Mouse (Mus musculus) testis, postnatal 10 days (tissue): ENCODE measurements around the gene Zfp870.
"Not testable (repeated sequence)": the region's sequence is repeated elsewhere in the genome, so short reads cannot be mapped to it uniquely, and the experiment has no call there.

Source experiments
- DNase-seq: peaks from one replicate; pipeline ENCODE4 v3.0.0; 2021; ENCODE audit warnings: low spot score

The Zfp870 gene

GRCm38 (mm10) chr17:32871483-32871882 is 20.0 kb downstream of the Zfp870 start:
- no peak for DNase-seq

- not testable (repeated sequence) for DNase-seq
Measured at GRCm38 (mm10) chr17:32867266-32867665, 24.2 kb downstream of the Zfp870 start.

- not testable (repeated sequence) for DNase-seq
Measured at GRCm38 (mm10) chr17:32856713-32857112, 34.7 kb downstream of the Zfp870 start.

DNA sequence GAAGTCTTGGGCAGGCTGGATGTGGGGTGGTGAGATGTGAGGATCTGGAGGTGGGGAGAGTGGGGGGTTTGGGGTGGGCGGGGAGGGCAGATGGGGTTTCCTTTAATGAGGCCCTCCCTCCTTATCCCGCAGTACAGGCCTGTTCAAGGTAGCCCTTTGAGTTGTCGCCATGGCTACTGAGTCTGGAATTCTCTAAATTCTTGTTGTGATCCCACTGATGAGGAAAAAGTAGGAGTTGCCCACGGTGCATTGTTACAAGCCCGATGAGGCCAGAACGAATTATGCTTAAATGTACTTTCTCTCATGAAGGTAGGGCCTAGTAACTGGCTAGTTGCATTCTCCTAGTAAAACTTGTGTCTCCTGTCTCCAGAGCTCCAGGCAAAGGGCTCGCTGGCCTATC is 39.9 kb downstream of the Zfp870 start:
- DNase-seq = no peak

GRCm38 (mm10) chr17:32841388-32841787 is 50.1 kb downstream of the Zfp870 start:
- DNase-seq = no peak

- DNase-seq = peak; percentile 63
Measured at GRCm38 (mm10) chr17:32839083-32839802, 52.2 kb downstream of the Zfp870 start.

DNA sequence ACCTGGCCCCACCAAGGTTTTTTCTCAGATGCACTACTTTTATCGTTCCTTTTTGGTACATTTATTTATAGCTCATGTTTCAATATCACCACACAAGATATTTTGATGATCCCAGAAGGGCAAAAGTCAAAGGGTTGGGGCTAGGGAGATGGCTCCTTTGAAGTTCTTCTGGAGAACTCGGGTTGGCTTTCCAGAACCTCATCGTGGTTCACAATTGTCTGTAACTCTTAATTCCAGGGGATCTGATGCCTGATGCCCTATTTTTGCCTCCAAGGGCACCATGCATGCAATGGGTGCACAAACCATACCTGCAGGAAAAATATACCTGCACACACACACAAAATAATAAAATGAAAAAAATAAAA is 61.0 kb downstream of the Zfp870 start:
- DNase-seq = no peak

GRCm38 (mm10) chr17:32829540-32830417 is 61.7 kb downstream of the Zfp870 start, which contains the start of gene Zfp799:
Gene Zfp799, minus strand, starts transcription at chr17:32830261.
- DNase-seq = peak; percentile 70
